Mouse (Mus musculus) left cerebral cortex, postnatal 10 days (tissue): ENCODE measurements at regions not wholly inside any gene's neighbourhood (a gene's known extent, or its start where the extent isn't known, plus 50 kb on each side); places are given as distances from the start of the nearest gene placed in this dataset.

Experiments
- DNase-seq, 2 experiments: peaks; one replicate each; pipeline ENCODE4 v3.0.0; 2021 to 2022; ENCODE audit warnings: low spot score in 2 of 2, mixed read lengths in 1 of 2; ENCODE audit errors: extremely low spot score in 1 of 2
- intact Hi-C: fragments of 180-260 bp; cut with DNase I; formaldehyde crosslinking; loops from one replicate; pipeline ENCODE4 v1.15.1; 2025

DNA sequence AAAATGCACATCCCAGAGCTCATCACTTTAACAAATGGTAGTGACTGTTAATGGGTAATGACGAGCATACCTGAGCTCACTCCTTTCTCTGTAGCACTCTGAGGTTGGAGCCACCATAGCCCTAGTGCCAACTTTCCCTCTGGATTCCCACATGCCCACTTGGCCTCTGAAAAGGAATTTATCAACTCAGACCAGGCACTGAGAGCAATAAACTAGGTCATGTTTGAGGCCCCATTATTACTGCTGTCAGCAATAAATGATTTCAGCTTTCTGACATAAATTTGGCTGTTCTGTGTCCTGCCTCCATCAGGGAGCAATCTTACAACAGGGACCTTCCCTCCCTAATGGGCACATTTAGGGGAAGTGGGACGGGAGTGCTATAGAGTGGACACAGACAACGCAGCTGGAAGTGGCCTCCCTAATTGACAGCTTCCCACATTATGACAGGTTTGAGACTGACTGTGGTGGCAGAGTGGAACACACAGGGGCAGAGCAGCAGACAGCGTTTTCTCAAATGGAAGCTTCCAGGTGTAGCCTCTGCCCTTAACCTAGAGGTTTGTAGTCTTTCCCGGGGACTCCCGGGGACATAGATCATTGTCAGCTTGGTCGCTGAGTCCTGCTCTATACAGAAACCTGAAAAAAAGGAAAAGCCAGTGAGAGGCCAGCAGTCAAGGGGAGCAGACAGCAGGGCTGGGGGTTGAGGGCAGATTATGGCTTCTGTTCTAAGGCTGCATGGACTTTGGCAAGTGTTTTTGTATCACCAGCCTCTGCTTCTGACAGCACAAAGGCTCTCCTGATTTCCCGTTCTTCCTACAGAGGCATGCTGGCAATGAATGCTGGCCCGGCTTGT, 160.0 kb upstream of the Rag2 start:
- no peak for DNase-seq
- intact Hi-C loops: no loop called here

DNA sequence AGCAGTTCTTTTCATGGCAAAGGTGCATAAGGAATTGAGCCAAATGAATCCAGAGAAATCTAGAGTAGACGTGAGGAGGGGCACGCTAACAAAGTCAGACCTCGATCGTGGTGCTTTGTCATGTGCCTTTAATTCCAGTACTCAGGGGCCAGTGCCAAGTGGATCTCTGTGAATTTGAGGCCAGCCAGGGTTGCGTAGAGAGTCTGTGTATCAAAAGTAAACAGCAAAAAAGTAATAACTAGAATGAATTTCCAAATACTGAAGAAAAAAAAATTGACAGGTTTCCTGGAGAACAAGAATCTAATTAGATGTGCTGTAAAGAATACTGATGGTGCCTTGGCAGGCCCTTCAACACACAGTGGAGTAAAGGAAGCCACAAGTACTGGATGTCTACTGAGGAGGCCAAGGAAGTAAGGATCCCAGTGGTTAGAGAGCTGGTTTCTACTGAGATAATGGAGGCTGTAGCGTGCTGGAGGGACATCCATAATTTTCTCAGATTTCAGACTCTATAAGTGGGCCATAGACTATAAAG, 153.9 kb upstream of the Rag2 start:
- DNase-seq: no peak
- intact Hi-C loops: loop anchor here (2.0 kb wide), 1 partner anchor 182 kb away; no protein-coding TSS in a partner anchor

GRCm38 (mm10) chr2:101472449-101473115, 151.9 kb upstream of the Rag2 start:
- peak; percentile 62 to 89 for DNase-seq
- intact Hi-C loops: no loop called here

DNA sequence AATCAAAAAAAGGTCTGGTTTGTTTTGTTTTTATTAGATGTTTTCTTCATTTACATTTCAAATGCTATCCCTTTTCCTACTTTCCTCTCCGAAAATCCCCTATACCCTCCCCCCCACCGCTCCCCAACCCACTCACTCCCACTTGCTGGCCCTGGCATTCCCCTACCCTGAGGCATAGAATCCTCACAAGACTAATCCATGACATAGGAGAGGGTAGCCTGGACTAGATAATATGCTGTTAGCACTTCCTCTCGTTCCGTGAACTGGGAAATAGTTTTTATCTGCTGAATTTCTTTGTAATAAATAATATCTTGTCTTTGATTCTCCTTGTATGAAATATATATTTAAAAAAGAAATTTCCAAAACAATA, 151.4 kb upstream of the Rag2 start:
- DNase-seq: no peak
- intact Hi-C loops: no loop called here

GRCm38 (mm10) chr2:101476862-101477261, 147.7 kb upstream of the Rag2 start:
- DNase-seq: no peak
- intact Hi-C loops: no loop called here

DNA sequence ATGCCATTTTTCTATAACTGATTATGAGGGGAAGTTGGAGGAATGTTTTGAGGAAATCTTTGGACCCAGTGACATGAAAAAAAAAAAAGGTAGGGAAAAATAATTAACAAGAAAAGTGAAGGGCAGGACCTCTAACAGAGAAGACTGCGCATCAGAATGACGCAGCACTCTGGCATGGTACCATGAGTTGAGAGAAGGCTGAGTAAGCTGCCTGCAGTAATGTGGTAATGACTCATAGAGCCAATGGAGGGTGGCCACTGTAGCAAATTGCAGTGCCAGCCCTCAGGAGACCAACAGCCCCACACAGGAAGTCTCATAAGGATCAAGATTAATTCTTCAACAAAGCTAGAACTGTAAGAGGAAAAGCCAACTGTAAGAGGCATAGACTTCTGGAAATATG, 134.3 kb upstream of the Rag2 start:
- no peak for DNase-seq
- intact Hi-C loops: no loop called here

GRCm38 (mm10) chr2:101491762-101492161, 132.8 kb upstream of the Rag2 start:
- intact Hi-C loops: no loop called here
- DNase-seq: no peak

GRCm38 (mm10) chr2:101508116-101508515, 116.4 kb upstream of the Rag2 start:
- intact Hi-C loops: no loop called here
- no peak for DNase-seq
